Comparison of ENCODE assay signal across 12 mouse cellular contexts in the genomic region with DNA sequence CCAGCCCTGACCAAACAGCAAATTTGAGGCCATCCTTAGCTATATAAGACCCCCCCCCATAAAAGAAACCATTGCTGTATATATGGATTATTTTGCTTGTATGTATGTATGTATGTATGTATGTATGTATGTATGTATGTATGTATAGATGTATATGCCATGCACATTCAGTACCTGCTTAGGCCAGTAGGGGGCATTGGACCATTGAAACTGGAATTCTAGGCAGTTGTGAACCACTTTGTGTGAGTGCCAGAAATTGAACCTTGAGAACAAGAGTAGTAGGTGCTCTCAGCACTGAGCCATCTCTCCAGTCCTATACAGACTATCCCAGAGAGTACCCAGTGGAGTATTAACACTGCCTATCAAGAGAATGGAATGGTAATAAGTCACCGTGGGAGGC.
DNase-seq lines count a peak whose midpoint lies in the region; TF ChIP-seq lines count a peak whose summit lies in the region.
"Had no signal": no experiment of that assay in that cellular context is flagged by ENCODE, and none has a peak within 500 bp of the region (broad histone marks: within the 10 kb centered on the region; RNA-seq: fewer than 3 reads in every experiment).

No protein-coding gene starts in this region.

- WGBS in lung, adult 2 months = 93% methylated on average over 1 of the region's 1 CpGs

- H3K4me3 ChIP-seq in layer of hippocampus, adult 2 months = no peak overlapping the region
- no peak overlapping the region for H3K4me3 ChIP-seq in lung, adult 2 months (replicated peaks; ENCODE audit: extremely low read depth, low read depth, low read length)
- H3K4me3 ChIP-seq: liver, embryonic 15.5 days had no signal

- TF ChIP-seq POLR2A in lung, adult 2 months (IDR thresholded peaks at IDR 0.05; ENCODE audit: borderline replicate concordance, extremely low read depth, low read depth, low read length) = no peak

- H3K27ac ChIP-seq in layer of hippocampus, adult 2 months = no peak overlapping the region
- H3K27ac ChIP-seq: liver, embryonic 15.5 days had no signal

- peak; percentile 70 for TF ChIP-seq CTCF in layer of hippocampus, adult 2 months (conservative IDR thresholded peaks at IDR 0.05)
- no peak for TF ChIP-seq CTCF in lung, adult 2 months (IDR thresholded peaks at IDR 0.05; ENCODE audit: insufficient read depth, low read length)

- H3K4me1 ChIP-seq in lung, adult 2 months (ENCODE audit: control insufficient read depth, insufficient read depth, low read length) = no peaks in the 10 kb centered on the region

- peak; percentile 38 to 51 for DNase-seq in cerebellum, postnatal 10 days
- no peak for DNase-seq in cerebellum, adult 11-12 months
- DNase-seq in layer of hippocampus, adult 2 months (ENCODE audit: low spot score in 2 of 2) = no peak
- no peak for DNase-seq in layer of hippocampus, adult 8-10 months (ENCODE audit: low spot score in 2 of 2)
- DNase-seq in 416B (ENCODE audit: low read depth) = peak; percentile 18
- DNase-seq in c-Kit-positive CD71-positive TER-119-positive erythroid progenitor cells, embryonic 14.5 days (ENCODE audit: low spot score) = peak; percentile 24
- DNase-seq in layer of hippocampus, postnatal 10 days (ENCODE audit: low spot score in 2 of 2) = no peak
- no peak for DNase-seq in lung, adult 2 months
- DNase-seq: adrenal gland, postnatal 25 days; cerebellum, adult 8-10 months; spleen, adult 18-20 months had no signal

Comparison
In these comparisons a context has a peak if more than half of its experiments do, and no peak if none do; other contexts are left out.
1. DNase-seq: peak in cerebellum, postnatal 10 days (2 of 2), 416B (single experiment) and c-Kit-positive CD71-positive TER-119-positive erythroid progenitor cells, embryonic 14.5 days (single experiment); none in cerebellum, adult 11-12 months (single experiment), layer of hippocampus, adult 2 months (0 of 2), layer of hippocampus, adult 8-10 months (0 of 2), layer of hippocampus, postnatal 10 days (0 of 2) and lung, adult 2 months (single experiment).